Mouse (Mus musculus) myocyte (in vitro differentiated cells): ENCODE data around the gene Bzw1. TPM values are rescaled to one million over a fixed set of nuclear protein-coding genes. Genes with fewer than 3 reads are reported as not detected.
A peak's percentile ranks its signal among the peaks of the same experiment; 100 is the strongest.

Experiments
- H3K27me3 ChIP-seq: one replicate; pipeline ENCODE4 v1.6.1; 2011; ENCODE audit not compliant: control insufficient read depth, insufficient read depth, insufficient read length
- H3K36me3 ChIP-seq: one replicate; pipeline ENCODE4 v1.6.1; 2011; ENCODE audit not compliant: control insufficient read depth, insufficient read depth
- H3K4me2 ChIP-seq: one replicate; pipeline ENCODE4 v1.6.1; 2011; ENCODE audit warnings: low read depth, control low read depth
- H3K4me3 ChIP-seq: one replicate; pipeline ENCODE4 v1.5.1; 2011; ENCODE audit warnings: mild to moderate bottlenecking, control low read depth, moderate library complexity
- H3K79me2 ChIP-seq: one replicate; pipeline ENCODE4 v1.6.1; 2011; ENCODE audit not compliant: control insufficient read depth, insufficient read depth
- H3ac ChIP-seq: one replicate; pipeline ENCODE4 v1.6.1; 2011; ENCODE audit not compliant: control insufficient read depth, insufficient read length
- CEBPB ChIP-seq: IDR thresholded peaks from 2 replicates; pipeline ENCODE4 v1.6.1; 2011; ENCODE audit warnings: mild to moderate bottlenecking, moderate library complexity; ENCODE audit not compliant: poor library complexity, insufficient read depth, severe bottlenecking
- E2F4 ChIP-seq: IDR thresholded peaks from one replicate; pipeline ENCODE4 v1.6.1; 2011; ENCODE audit warnings: mild to moderate bottlenecking, control low read depth, moderate library complexity; ENCODE audit not compliant: insufficient read depth
- MAX ChIP-seq: IDR thresholded peaks from one replicate; pipeline ENCODE4 v1.6.1; 2011; ENCODE audit warnings: low read depth, mild to moderate bottlenecking, control low read depth
- MYOD1 ChIP-seq, 3 experiments: IDR thresholded peaks; one replicate each; pipeline ENCODE4 v1.6.1; 2011; ENCODE audit warnings: control low read depth in 2 of 3, low read depth in 2 of 3, mild to moderate bottlenecking in 2 of 3, moderate library complexity in 1 of 3; ENCODE audit not compliant: insufficient read length in 2 of 3, control insufficient read depth in 1 of 3
- MYOG ChIP-seq, 3 experiments: IDR thresholded peaks; one replicate each; pipeline ENCODE4 v1.6.1; 2011; ENCODE audit warnings: control low read depth in 2 of 3, low read depth in 2 of 3, mild to moderate bottlenecking in 2 of 3; ENCODE audit not compliant: insufficient read length in 2 of 3, control insufficient read depth in 1 of 3, insufficient read depth in 1 of 3
- POLR2A ChIP-seq: IDR thresholded peaks from one replicate; pipeline ENCODE4 v1.6.1; 2011; ENCODE audit warnings: low read depth, mild to moderate bottlenecking, control low read depth, moderate library complexity; ENCODE audit not compliant: insufficient read length
- POLR2AphosphoS2 ChIP-seq: IDR thresholded peaks from one replicate; pipeline ENCODE4 v1.6.1; 2011; ENCODE audit warnings: low read depth, control low read depth; ENCODE audit not compliant: insufficient read length
- REST ChIP-seq: IDR thresholded peaks from one replicate; pipeline ENCODE4 v1.6.1; 2011; ENCODE audit warnings: mild to moderate bottlenecking, control low read depth, moderate library complexity; ENCODE audit not compliant: insufficient read depth, insufficient read length
- SRF ChIP-seq: IDR thresholded peaks from one replicate; pipeline ENCODE4 v1.6.1; 2011; ENCODE audit warnings: low read depth; ENCODE audit not compliant: control insufficient read depth, insufficient read length
- TCF12 ChIP-seq: IDR thresholded peaks from one replicate; pipeline ENCODE4 v1.6.1; 2011; ENCODE audit warnings: mild to moderate bottlenecking, control low read depth; ENCODE audit not compliant: poor library complexity, insufficient read depth, severe bottlenecking
- TCF3 ChIP-seq: IDR thresholded peaks from one replicate; pipeline ENCODE4 v1.6.1; 2011; ENCODE audit warnings: low read depth, control low read depth; ENCODE audit not compliant: insufficient read length
- USF1 ChIP-seq: IDR thresholded peaks from one replicate; pipeline ENCODE4 v1.6.1; 2011; ENCODE audit warnings: low read depth, mild to moderate bottlenecking, control low read depth, moderate library complexity
- polyA plus RNA-seq: library from polyadenylated mRNA; unstranded; fragments of >200 nt; fragmentation: generic; extraction: Trizol; gene quantifications from one replicate; pipeline ENCODE4 v1.2.1, GENCODE M21; 2012; ENCODE audit warnings: missing spikeins

Bzw1 gene
- polyA plus RNA-seq, result 34.7 TPM

DNA sequence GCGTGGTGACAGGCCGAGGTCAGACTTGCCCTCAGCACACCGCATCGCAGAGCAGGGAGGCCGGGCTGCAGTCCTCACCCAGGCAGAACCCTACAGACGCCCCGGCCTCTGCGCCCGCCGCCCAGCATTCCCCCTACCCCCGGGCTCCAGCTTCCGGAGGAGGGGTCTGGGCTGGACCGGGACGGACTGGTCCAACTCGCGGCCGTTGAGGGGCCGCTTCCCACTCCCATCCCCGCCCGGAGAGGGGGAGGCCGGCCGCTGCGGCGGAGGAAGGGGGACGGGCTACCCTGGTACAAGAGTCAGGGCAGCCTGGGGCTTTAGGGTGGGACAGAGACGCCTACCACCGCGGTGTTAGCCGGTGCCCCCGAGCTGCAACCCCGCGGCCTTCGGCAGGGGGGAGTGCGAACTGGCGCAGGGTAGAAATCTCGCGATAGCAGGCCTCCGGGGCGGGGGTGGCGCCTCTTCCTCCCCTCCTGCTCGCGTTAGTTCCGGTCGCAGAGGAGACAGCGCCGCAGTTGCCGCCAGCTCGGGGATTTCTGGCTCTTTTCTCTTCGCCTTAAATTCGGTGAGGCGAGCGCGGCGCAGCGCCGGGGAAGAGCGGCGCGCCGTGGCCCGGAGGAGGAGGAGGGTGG is at the start of gene Bzw1:
Gene Bzw1, plus strand, starts transcription at position 247 of the 632 bp plus-strand sequence.
- Histone ChIP-seq H3K36me3 (peaks cover 29% of the 10 kb centered on the region), H3ac (peak within 1 kb of the TSS; percentile 37), H3K27me3 (no peaks in the 10 kb centered on the region), H3K4me2 (peak within 1 kb of the TSS; percentile 96), H3K79me2 (peaks cover 59% of the 10 kb centered on the region), H3K4me3 (peak within 1 kb of the TSS; percentile 97)
- TF ChIP-seq MYOG (IDR thresholded peaks at IDR 0.05; ENCODE audit: control insufficient read depth in 1 of 3, insufficient read depth in 1 of 3, insufficient read length in 2 of 3, low read depth in 2 of 3) (peak in 1 of 3 experiments; percentile 6), USF1 (no peak), POLR2AphosphoS2 (peak; percentile 88), CEBPB (no peak), E2F4 (no peak), SRF (no peak), POLR2A (peak; percentile 77), TCF3 (no peak), MYOD1 (IDR thresholded peaks at IDR 0.05; ENCODE audit: control insufficient read depth in 1 of 3, insufficient read length in 2 of 3, low read depth in 2 of 3) (no peak), MAX (no peak), REST (peak; percentile 28), TCF12 (no peak)

- Histone ChIP-seq H3K79me2 (no peaks in the 10 kb centered on the region), H3ac (no peak overlapping the region), H3K4me3 (no peak overlapping the region), H3K4me2 (no peak overlapping the region), H3K36me3 (no peaks in the 10 kb centered on the region), H3K27me3 (no peaks in the 10 kb centered on the region)
- TF ChIP-seq USF1, result no peak
- no peak for TF ChIP-seq TCF3
- TF ChIP-seq CEBPB, result no peak
- TF ChIP-seq SRF, result no peak
- TF ChIP-seq POLR2A, result no peak
- no peak for TF ChIP-seq MYOD1 (IDR thresholded peaks at IDR 0.05; ENCODE audit: control insufficient read depth in 1 of 3, insufficient read length in 2 of 3, low read depth in 2 of 3)
- TF ChIP-seq TCF12, result no peak
- TF ChIP-seq E2F4, result no peak
- no peak for TF ChIP-seq MYOG (IDR thresholded peaks at IDR 0.05; ENCODE audit: control insufficient read depth in 1 of 3, insufficient read depth in 1 of 3, insufficient read length in 2 of 3, low read depth in 2 of 3)
- TF ChIP-seq MAX, result no peak
- no peak for TF ChIP-seq REST
- TF ChIP-seq POLR2AphosphoS2, result no peak
Measured at GRCm38 (mm10) chr1:58343861-58344260, 48.8 kb upstream of the Bzw1 start.

GRCm38 (mm10) chr1:58344570-58344969 is 48.1 kb upstream of the Bzw1 start:
- Histone ChIP-seq H3K4me2 (no peak overlapping the region), H3K36me3 (no peaks in the 10 kb centered on the region), H3ac (no peak overlapping the region), H3K4me3 (no peak overlapping the region), H3K79me2 (no peaks in the 10 kb centered on the region), H3K27me3 (no peaks in the 10 kb centered on the region)
- TF ChIP-seq MYOD1 (IDR thresholded peaks at IDR 0.05; ENCODE audit: control insufficient read depth in 1 of 3, insufficient read length in 2 of 3, low read depth in 2 of 3) (no peak), MAX (no peak), POLR2A (no peak), TCF12 (no peak), USF1 (no peak), REST (no peak), POLR2AphosphoS2 (no peak)

- H3ac ChIP-seq, result no peak overlapping the region
- H3K4me2 ChIP-seq, result no peak overlapping the region
- no peaks in the 10 kb centered on the region for H3K27me3 ChIP-seq
- no peak for TF ChIP-seq SRF
- no peak for TF ChIP-seq MAX
- no peak for TF ChIP-seq POLR2AphosphoS2
- no peak for TF ChIP-seq POLR2A
- TF ChIP-seq TCF3, result no peak
- no peak for TF ChIP-seq REST
- TF ChIP-seq MYOD1 (IDR thresholded peaks at IDR 0.05; ENCODE audit: control insufficient read depth in 1 of 3, insufficient read length in 2 of 3, low read depth in 2 of 3), result no peak
- TF ChIP-seq CEBPB, result no peak
- no peak for TF ChIP-seq E2F4
- no peak overlapping the region for H3K4me3 ChIP-seq
- H3K79me2 ChIP-seq, result no peaks in the 10 kb centered on the region
- H3K36me3 ChIP-seq, result no peaks in the 10 kb centered on the region
Measured at GRCm38 (mm10) chr1:58346159-58346558, 46.5 kb upstream of the Bzw1 start.

- Histone ChIP-seq H3K27me3 (no peaks in the 10 kb centered on the region), H3K36me3 (no peaks in the 10 kb centered on the region), H3K79me2 (no peaks in the 10 kb centered on the region), H3K4me2 (no peak overlapping the region), H3K4me3 (no peak overlapping the region), H3ac (no peak overlapping the region)
- TF ChIP-seq USF1 (no peak), POLR2AphosphoS2 (no peak), MYOG (IDR thresholded peaks at IDR 0.05; ENCODE audit: control insufficient read depth in 1 of 3, insufficient read depth in 1 of 3, insufficient read length in 2 of 3, low read depth in 2 of 3) (no peak), SRF (no peak), E2F4 (no peak)
Measured at GRCm38 (mm10) chr1:58348712-58349111, 44.0 kb upstream of the Bzw1 start.
